Mouse (Mus musculus): Measurements from ENCODE around the gene Cadps. TPM values are rescaled to one million over a fixed set of nuclear protein-coding genes. Genes with fewer than 3 reads are reported as not detected.

The Cadps gene
- total RNA-seq, 2 experiments from 2014 or later = 15.5 to 19.8 TPM

- DNase-seq (ENCODE audit: low spot score in 2 of 2) = peak in 1 of 2 experiments; percentile 14
These were observed 292.8 kb downstream of the Cadps start for GRCm38 (mm10) chr14:12529961-12530542.

- DNase-seq (ENCODE audit: low spot score in 2 of 2) = no peak
These were observed 295.6 kb downstream of the Cadps start for GRCm38 (mm10) chr14:12527296-12527695.

GRCm38 (mm10) chr14:12507018-12507417, 315.9 kb downstream of the Cadps start:
- no peak for DNase-seq (ENCODE audit: low spot score in 2 of 2)

GRCm38 (mm10) chr14:12504191-12504947, 318.5 kb downstream of the Cadps start:
- no peak for DNase-seq (ENCODE audit: low spot score in 2 of 2)

- no peak for DNase-seq (ENCODE audit: low spot score in 2 of 2)
These were observed 360.7 kb downstream of the Cadps start for GRCm38 (mm10) chr14:12462206-12462605.

GRCm38 (mm10) chr14:12459700-12460099, 363.2 kb downstream of the Cadps start:
- no peak for DNase-seq (ENCODE audit: low spot score in 2 of 2)

GRCm38 (mm10) chr14:12455064-12455591, 367.8 kb downstream of the Cadps start:
- DNase-seq (ENCODE audit: low spot score in 2 of 2) = no peak

GRCm38 (mm10) chr14:12450807-12451206, 372.1 kb downstream of the Cadps start:
- DNase-seq (ENCODE audit: low spot score in 2 of 2) = no peak

- no peak for DNase-seq (ENCODE audit: low spot score in 2 of 2)
These were observed 374.0 kb downstream of the Cadps start for GRCm38 (mm10) chr14:12448883-12449282.

- no peak for DNase-seq (ENCODE audit: low spot score in 2 of 2)
These were observed 381.9 kb downstream of the Cadps start for GRCm38 (mm10) chr14:12441019-12441418.

GRCm38 (mm10) chr14:12437976-12438375, 384.9 kb downstream of the Cadps start:
- no peak for DNase-seq (ENCODE audit: low spot score in 2 of 2)

- no peak for DNase-seq (ENCODE audit: low spot score in 2 of 2)
These were observed 385.5 kb downstream of the Cadps start for GRCm38 (mm10) chr14:12437422-12437821.

- DNase-seq (ENCODE audit: low spot score in 2 of 2) = no peak
These were observed 385.9 kb downstream of the Cadps start for GRCm38 (mm10) chr14:12436903-12437368.

GRCm38 (mm10) chr14:12428021-12428654, 394.7 kb downstream of the Cadps start:
- no peak for DNase-seq (ENCODE audit: low spot score in 2 of 2)

- DNase-seq (ENCODE audit: low spot score in 2 of 2) = no peak
These were observed 397.6 kb downstream of the Cadps start for GRCm38 (mm10) chr14:12425311-12425710.

- DNase-seq (ENCODE audit: low spot score in 2 of 2) = no peak
These were observed 412.6 kb downstream of the Cadps start for GRCm38 (mm10) chr14:12410276-12410675.

- DNase-seq (ENCODE audit: low spot score in 2 of 2) = no peak
These were observed 413.1 kb downstream of the Cadps start for GRCm38 (mm10) chr14:12409811-12410210.

GRCm38 (mm10) chr14:12406588-12406987, 416.3 kb downstream of the Cadps start:
- DNase-seq (ENCODE audit: low spot score in 2 of 2) = no peak

- DNase-seq (ENCODE audit: low spot score in 2 of 2) = no peak
These were observed 417.7 kb downstream of the Cadps start for GRCm38 (mm10) chr14:12405201-12405600.

- no peak for DNase-seq (ENCODE audit: low spot score in 2 of 2)
These were observed 418.2 kb downstream of the Cadps start for GRCm38 (mm10) chr14:12404724-12405123.

- no peak for DNase-seq (ENCODE audit: low spot score in 2 of 2)
These were observed 418.8 kb downstream of the Cadps start for GRCm38 (mm10) chr14:12404052-12404451.

GRCm38 (mm10) chr14:12400116-12400515, 422.8 kb downstream of the Cadps start:
- no peak for DNase-seq (ENCODE audit: low spot score in 2 of 2)
